Mouse (Mus musculus) stomach, embryonic 16.5 days (tissue): ENCODE measurements around the gene Gm7324. TPM values are rescaled to one million over a fixed set of nuclear protein-coding genes. Genes with fewer than 3 reads are reported as not detected.
"Not testable (repeated sequence)": the region's sequence is repeated elsewhere in the genome, so short reads cannot be mapped to it uniquely, and the experiment has no call there.

ENCODE experiments used
- ATAC-seq: fragments of 200-750 bp; cut with Nextera tagmentation; 2 replicates; pipeline ENCODE4 v1.8.0; 2017; ENCODE audit warnings: moderate number of reproducible peaks, moderate TSS enrichment; ENCODE audit not compliant: insufficient read depth, low FRiP score
- H3K27ac ChIP-seq: fragments of 300-500 bp; sonication (generic); 2 replicates; pipeline ENCODE4 v1.5.1; 2014; ENCODE audit warnings: low read length
- H3K27me3 ChIP-seq: fragments of 300-500 bp; sonication (generic); 2 replicates; pipeline ENCODE4 v1.6.1; 2014; ENCODE audit warnings: low read length, control low read depth, mixed read lengths; ENCODE audit not compliant: control insufficient read depth, insufficient read depth
- H3K36me3 ChIP-seq: fragments of 300-500 bp; sonication (generic); 2 replicates; pipeline ENCODE4 v1.6.1; 2014; ENCODE audit warnings: low read length; ENCODE audit not compliant: control insufficient read depth, insufficient read depth
- H3K4me1 ChIP-seq: fragments of 300-500 bp; sonication (generic); 2 replicates; pipeline ENCODE4 v1.6.1; 2014; ENCODE audit warnings: low read length, control low read depth, mixed read lengths; ENCODE audit not compliant: control insufficient read depth, insufficient read depth
- H3K4me2 ChIP-seq: fragments of 300-500 bp; sonication (generic); 2 replicates; pipeline ENCODE4 v1.6.1; 2014; ENCODE audit warnings: low read depth, low read length, mixed read lengths
- H3K4me3 ChIP-seq: fragments of 300-500 bp; sonication (generic); replicated peaks from 2 replicates; pipeline ENCODE4 v1.5.1; 2014; ENCODE audit warnings: mild to moderate bottlenecking, low read length
- H3K9ac ChIP-seq: fragments of 300-500 bp; sonication (generic); 2 replicates; pipeline ENCODE4 v1.6.1; 2014; ENCODE audit warnings: low read length
- H3K9me3 ChIP-seq: fragments of 300-500 bp; sonication (generic); replicated peaks from 2 replicates; pipeline ENCODE4 v1.6.1; 2016; ENCODE audit warnings: low read length, control low read depth; ENCODE audit not compliant: control insufficient read depth
- WGBS: fragments of 180-500 bp; shearing (Covaris S2); extraction: QIAGEN DNeasy Blood & Tissue Kit; methylation state at CpG from one replicate; pipeline ENCODE4 v1.1.7; 2014; 5-methylcytosine and 5-hydroxymethylcytosine counted together
- polyA plus RNA-seq: library from polyadenylated mRNA; unstranded; fragments of >200 nt; fragmentation: Nextera tagmentation; extraction: Ambion mirVana; gene quantifications from 2 replicates; pipeline ENCODE4 v1.2.1, GENCODE M21; 2015

Gm7324 gene
- polyA plus RNA-seq, result 0.66 and 0.83 TPM in 2 replicates

DNA sequence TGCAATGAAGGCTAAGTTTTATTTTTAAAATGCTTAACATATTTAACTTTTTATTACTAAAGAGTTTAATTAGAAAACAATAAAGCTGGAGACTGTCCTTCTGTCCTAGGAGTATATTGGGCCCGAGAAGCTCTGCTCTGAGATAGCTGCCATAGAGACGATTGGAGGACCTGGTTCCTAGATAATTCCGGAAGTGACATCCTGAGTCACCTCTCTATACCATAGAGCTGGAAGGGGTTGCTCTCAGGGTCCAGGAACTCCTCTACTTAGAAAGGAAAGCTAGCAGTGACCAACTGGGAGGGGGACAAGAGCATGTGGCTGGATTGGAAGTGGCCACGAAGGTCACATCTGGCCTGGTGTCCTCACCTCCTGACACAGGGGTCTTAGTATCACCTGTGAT is at the start of gene Gm7324:
Gm7324 (plus strand) TSS at position 208 of the 400 bp plus-strand sequence.
- 77% methylated on average over 4 of the region's 4 CpGs for WGBS
- H3K27ac ChIP-seq, H3K36me3 ChIP-seq, H3K27me3 ChIP-seq, H3K4me1 ChIP-seq, ATAC-seq, H3K9ac ChIP-seq, H3K4me3 ChIP-seq, H3K4me2 ChIP-seq, H3K9me3 ChIP-seq: not testable (repeated sequence)

DNA sequence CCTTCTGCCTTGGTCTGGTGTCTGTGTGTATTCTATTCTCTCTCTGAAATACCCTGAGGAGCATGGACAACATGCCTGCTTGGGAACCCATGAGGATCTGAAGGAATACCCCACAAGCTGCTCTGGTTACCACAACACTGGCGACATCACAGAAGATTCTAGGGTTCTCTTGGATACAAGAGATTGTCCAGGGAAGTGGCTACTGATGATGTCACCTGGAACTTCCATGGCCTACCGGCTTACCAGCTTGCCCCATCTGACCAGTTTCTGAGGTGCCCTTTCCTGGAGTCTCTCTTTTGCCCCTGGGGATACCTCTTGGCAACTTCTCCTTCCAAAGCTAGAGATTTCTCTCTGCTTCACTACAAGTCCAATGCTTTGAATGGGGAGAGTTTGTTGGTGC is 20.5 kb upstream of the Gm7324 start, which contains the start of gene Gm8165:
Gm8165 (minus strand) TSS at position 101 of the 400 bp plus-strand sequence.
- not testable (repeated sequence) for ATAC-seq, H3K27ac ChIP-seq

DNA sequence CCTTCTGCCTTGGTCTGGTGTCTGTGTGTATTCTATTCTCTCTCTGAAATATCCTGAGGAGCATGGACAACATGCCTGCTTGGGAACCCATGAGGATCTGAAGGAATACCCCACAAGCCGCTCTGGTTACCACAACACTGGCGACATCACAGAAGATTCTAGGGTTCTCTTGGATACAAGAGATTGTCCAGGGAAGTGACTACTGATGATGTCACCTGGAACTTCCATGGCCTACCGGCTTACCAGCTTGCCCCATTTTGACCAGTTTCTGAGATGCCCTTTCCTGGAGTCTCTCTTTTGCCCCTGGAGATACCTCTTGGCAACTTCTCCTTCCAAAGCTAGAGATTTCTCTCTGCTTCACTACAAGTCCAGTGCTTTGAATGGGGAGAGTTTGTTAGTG is 29.8 kb downstream of the Gm7324 start, which contains the start of gene Gm16506:
Gm16506 (minus strand) TSS at position 101 of the 400 bp plus-strand sequence.
- not testable (repeated sequence) for H3K9ac ChIP-seq, H3K4me3 ChIP-seq, H3K27ac ChIP-seq, H3K9me3 ChIP-seq, H3K4me2 ChIP-seq, H3K4me1 ChIP-seq, H3K36me3 ChIP-seq, ATAC-seq, H3K27me3 ChIP-seq
- whole genome bisulfite sequencing, result 90% methylated on average over 1 of the region's 3 CpGs

More for the DNA sequence above, 20.5 kb upstream of the Gm7324 start, which contains the start of gene Gm8165:
- no CpG with 5 or more reads among the region's 2 CpGs for WGBS
- H3K4me1 ChIP-seq, H3K4me3 ChIP-seq, H3K27me3 ChIP-seq, H3K36me3 ChIP-seq, H3K9ac ChIP-seq, H3K4me2 ChIP-seq, H3K9me3 ChIP-seq: not testable (repeated sequence)

DNA sequence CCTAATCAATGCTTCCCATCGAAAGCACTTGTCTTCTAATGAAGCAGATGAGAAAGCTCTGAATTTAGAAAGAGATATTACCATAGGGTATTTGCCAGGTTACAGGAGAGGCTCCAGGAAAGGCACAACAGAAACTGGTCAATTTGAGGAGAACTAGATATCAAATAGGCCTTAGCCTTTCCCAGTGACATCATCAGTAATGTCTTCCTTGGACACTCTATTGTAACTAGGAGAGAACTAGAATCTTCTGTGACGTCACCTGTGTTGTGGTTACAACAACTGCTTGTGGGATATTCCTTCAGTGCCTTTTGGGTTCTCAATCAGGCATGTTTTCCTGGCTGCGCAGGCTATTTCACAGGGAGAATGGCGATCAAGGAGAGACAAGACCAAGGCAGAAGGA is 49.9 kb downstream of the Gm7324 start, which contains the start of gene Gm6526:
Gm6526 (plus strand) TSS at position 301 of the 400 bp plus-strand sequence.
- H3K4me3 ChIP-seq, H3K9ac ChIP-seq, H3K36me3 ChIP-seq, H3K27me3 ChIP-seq, H3K4me1 ChIP-seq, H3K9me3 ChIP-seq, ATAC-seq, H3K27ac ChIP-seq, H3K4me2 ChIP-seq: not testable (repeated sequence)
- 88% methylated on average over 4 of the region's 4 CpGs for WGBS

Other genes starting within 250 kb of the Gm7324 start
- not detected in 2 replicates for gene Gm5799, start 154.3 kb upstream of the Gm7324 start, polyA plus RNA-seq
- gene Gm17654, start 118.7 kb upstream of the Gm7324 start, polyA plus RNA-seq, result not detected in 2 replicates
- not detected in 2 replicates for gene Gm10375, start 89.8 kb upstream of the Gm7324 start, polyA plus RNA-seq
- not detected in 2 replicates for gene Gm8165, start 20.6 kb upstream of the Gm7324 start, polyA plus RNA-seq
- not detected in 2 replicates for gene Gm16506, start 29.7 kb downstream of the Gm7324 start, polyA plus RNA-seq
- gene Gm6526, start 50.0 kb downstream of the Gm7324 start, polyA plus RNA-seq, result not detected in 2 replicates
- not detected in 2 replicates for gene Gm8180, start 86.9 kb downstream of the Gm7324 start, polyA plus RNA-seq
- 0.40 and 1.0 TPM in 2 replicates for gene Ear1, start 177.7 kb downstream of the Gm7324 start, polyA plus RNA-seq
- gene Ear10, start 225.7 kb downstream of the Gm7324 start, polyA plus RNA-seq, result not detected in 2 replicates
- gene Gm8113, start 227.6 kb downstream of the Gm7324 start, polyA plus RNA-seq, result 9.1 and 10.6 TPM in 2 replicates